Mouse (Mus musculus) heart, embryonic 11.5 days (tissue): ENCODE data around the gene Gm20458. TPM values are rescaled to one million over a fixed set of nuclear protein-coding genes. Genes with fewer than 3 reads are reported as not detected.

Source experiments
- ATAC-seq: fragments of 200-750 bp; cut with Nextera tagmentation; replicated peaks from 2 replicates; pipeline ENCODE4 v1.8.0; 2017; ENCODE audit warnings: moderate library complexity; ENCODE audit not compliant: insufficient number of reproducible peaks, low FRiP score, low TSS enrichment
- H3K27ac ChIP-seq: fragments of 300-500 bp; sonication (generic); 2 replicates; pipeline ENCODE4 v1.5.1; 2014; ENCODE audit warnings: mild to moderate bottlenecking, low read depth, low read length
- H3K27me3 ChIP-seq: fragments of 300-500 bp; sonication (generic); 2 replicates; pipeline ENCODE4 v1.6.1; 2014; ENCODE audit warnings: mild to moderate bottlenecking, low read length, mixed read lengths; ENCODE audit not compliant: control insufficient read depth, insufficient read depth
- H3K36me3 ChIP-seq: fragments of 300-500 bp; sonication (generic); 2 replicates; pipeline ENCODE4 v1.6.1; 2014; ENCODE audit warnings: mild to moderate bottlenecking, low read length, moderate library complexity, mixed read lengths; ENCODE audit not compliant: control insufficient read depth, insufficient read depth
- H3K4me1 ChIP-seq: fragments of 300-500 bp; sonication (generic); 2 replicates; pipeline ENCODE4 v1.6.1; 2014; ENCODE audit warnings: low read length; ENCODE audit not compliant: control insufficient read depth, insufficient read depth
- H3K4me2 ChIP-seq: fragments of 300-500 bp; sonication (generic); 2 replicates; pipeline ENCODE4 v1.6.1; 2014; ENCODE audit warnings: mild to moderate bottlenecking, moderate library complexity
- H3K4me3 ChIP-seq: fragments of 300-500 bp; sonication (generic); 2 replicates; pipeline ENCODE4 v1.5.1; 2014; ENCODE audit warnings: low read depth, low read length
- H3K9ac ChIP-seq: fragments of 300-500 bp; sonication (generic); 2 replicates; pipeline ENCODE4 v1.6.1; 2014; ENCODE audit warnings: mild to moderate bottlenecking, low read depth, low read length, moderate library complexity
- H3K9me3 ChIP-seq: fragments of 300-500 bp; sonication (generic); replicated peaks from 2 replicates; pipeline ENCODE4 v1.6.1; 2016; ENCODE audit warnings: low read length; ENCODE audit not compliant: control insufficient read depth
- WGBS: fragments of 180-500 bp; shearing (Covaris S2); extraction: QIAGEN DNeasy Blood & Tissue Kit; methylation state at CpG from one replicate; pipeline ENCODE4 v1.1.7; 2014; ENCODE audit not compliant: insufficient replicate concordance; 5-methylcytosine and 5-hydroxymethylcytosine counted together
- polyA plus RNA-seq: library from polyadenylated mRNA; unstranded; fragments of >200 nt; fragmentation: Nextera tagmentation; extraction: Ambion mirVana; gene quantifications from 2 replicates; pipeline ENCODE4 v1.2.1, GENCODE M21; 2014

The Gm20458 gene
- polyA plus RNA-seq, 1 experiment from 2014 or later = 8.4 TPM

DNA sequence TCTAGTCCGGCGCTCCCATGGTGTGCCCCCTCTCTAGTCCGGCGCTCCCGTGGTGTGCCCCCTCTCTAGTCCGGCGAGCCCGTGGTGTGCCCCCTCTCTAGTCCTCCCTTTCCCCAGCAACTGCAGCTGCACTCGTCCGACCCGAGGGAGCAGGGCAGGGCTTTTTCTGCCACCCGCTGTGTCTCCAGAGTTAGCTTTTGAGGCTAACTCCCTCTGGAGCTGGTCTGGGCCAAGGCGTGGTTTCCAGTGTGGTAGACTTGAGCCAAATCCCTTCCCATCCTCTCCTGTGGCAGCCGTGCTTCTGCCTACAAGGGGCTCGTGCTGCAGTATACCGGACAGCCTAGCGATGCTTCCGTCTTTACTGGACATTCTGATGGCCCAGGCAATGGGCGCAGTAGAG is 47.0 kb downstream of the Gm20458 start:
- Histone ChIP-seq H3K4me2 (no peak overlapping the region), H3K4me3 (no peak overlapping the region), H3K27ac (no peak overlapping the region), H3K27me3 (no peaks in the 10 kb centered on the region), H3K9ac (no peak overlapping the region), H3K4me1 (no peaks in the 10 kb centered on the region), H3K36me3 (peaks cover 26% of the 10 kb centered on the region), H3K9me3 (peaks cover 4% of the 10 kb centered on the region)
- 79% methylated on average over 19 of the region's 19 CpGs for WGBS
- ATAC-seq = no peak

- no peaks in the 10 kb centered on the region for H3K4me1 ChIP-seq
- H3K4me3 ChIP-seq = no peak overlapping the region
- no peak overlapping the region for H3K27ac ChIP-seq
- H3K36me3 ChIP-seq = peaks cover 2% of the 10 kb centered on the region; the same call in 1 of the 2 replicates
- H3K9me3 ChIP-seq = no peaks in the 10 kb centered on the region
- WGBS = 32% methylated on average over 4 of the region's 5 CpGs
- no peak overlapping the region for H3K4me2 ChIP-seq
- no peak overlapping the region for H3K9ac ChIP-seq
- 0 out of 2 replicates have a peak, but pooled peaks have one; percentile 37 for ATAC-seq
- no peaks in the 10 kb centered on the region for H3K27me3 ChIP-seq
These were observed 49.9 kb downstream of the Gm20458 start for GRCm38 (mm10) chr2:164510621-164511190.

DNA sequence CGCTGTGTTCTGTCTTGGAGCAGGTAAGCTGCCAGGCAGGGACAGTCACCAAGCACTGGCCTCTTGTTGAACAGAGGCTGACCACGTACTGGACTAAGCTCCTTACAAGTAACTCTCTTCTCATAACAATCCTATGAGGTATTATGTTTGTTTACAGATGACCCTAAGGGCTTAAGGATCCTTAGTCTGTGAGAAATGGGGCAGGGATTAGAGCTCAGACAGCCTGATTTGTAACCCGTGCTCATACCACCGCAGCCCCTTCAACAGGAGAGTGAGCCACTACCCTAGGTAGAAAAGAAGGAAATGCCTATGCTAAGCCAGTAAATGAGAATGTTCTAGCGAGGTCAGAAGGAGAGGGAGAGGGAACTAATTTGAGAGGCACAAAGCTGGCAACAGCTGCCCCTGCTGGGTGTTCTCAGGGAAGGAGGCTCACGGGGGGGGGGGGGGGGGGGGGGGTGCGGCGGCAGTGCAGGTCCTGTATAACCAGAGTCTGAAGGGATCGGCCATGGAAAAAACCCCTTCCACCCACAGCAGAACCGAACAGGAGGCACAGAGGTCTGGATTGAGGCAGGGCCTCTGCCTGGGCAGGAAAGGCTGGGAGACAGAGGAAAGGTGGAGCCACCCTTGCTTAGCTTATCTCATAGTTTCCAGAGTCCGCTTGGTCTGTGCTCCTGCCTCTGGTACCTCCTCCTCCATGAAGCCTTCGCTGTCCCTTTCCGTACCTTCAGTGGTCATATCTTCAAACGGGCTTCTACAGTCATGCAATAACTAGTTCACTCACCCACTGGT is 51.5 kb downstream of the Gm20458 start:
- Histone ChIP-seq H3K4me2 (no peak overlapping the region), H3K36me3 (no peaks in the 10 kb centered on the region), H3K9me3 (no peaks in the 10 kb centered on the region), H3K9ac (no peak overlapping the region), H3K4me1 (no peaks in the 10 kb centered on the region), H3K27ac (no peak overlapping the region), H3K4me3 (no peak overlapping the region), H3K27me3 (no peaks in the 10 kb centered on the region)
- 48% methylated on average over 11 of the region's 14 CpGs for WGBS
- 0 out of 2 replicates have a peak, but pooled peaks have one; percentile 46 for ATAC-seq

DNA sequence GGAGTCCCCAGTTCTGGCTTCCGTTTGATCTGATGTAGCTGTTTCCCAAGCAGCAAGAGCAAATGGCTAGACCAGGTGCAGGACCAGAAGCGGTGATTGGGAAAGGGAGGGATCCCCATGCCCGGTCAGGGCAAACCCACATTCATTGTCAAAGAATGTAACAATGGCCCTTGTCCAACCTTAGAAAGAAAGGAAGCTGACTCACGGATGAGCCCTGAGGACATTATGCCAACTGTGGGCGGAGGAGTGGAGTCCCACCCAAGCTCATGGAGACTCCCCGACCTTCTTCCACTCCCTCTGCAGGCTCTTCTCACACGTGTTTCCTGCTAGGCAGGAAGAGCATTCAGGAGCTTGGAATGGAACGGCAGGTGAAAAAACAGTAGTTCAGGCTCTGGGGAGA is 52.6 kb downstream of the Gm20458 start:
- 55% methylated on average over 8 of the region's 8 CpGs for WGBS
- no peak overlapping the region for H3K4me3 ChIP-seq
- H3K27me3 ChIP-seq = no peaks in the 10 kb centered on the region
- H3K36me3 ChIP-seq = no peaks in the 10 kb centered on the region
- no peaks in the 10 kb centered on the region for H3K4me1 ChIP-seq
- H3K4me2 ChIP-seq = no peak overlapping the region
- H3K9me3 ChIP-seq = no peaks in the 10 kb centered on the region
- no peak overlapping the region for H3K9ac ChIP-seq
- H3K27ac ChIP-seq = no peak overlapping the region
- no peak for ATAC-seq

DNA sequence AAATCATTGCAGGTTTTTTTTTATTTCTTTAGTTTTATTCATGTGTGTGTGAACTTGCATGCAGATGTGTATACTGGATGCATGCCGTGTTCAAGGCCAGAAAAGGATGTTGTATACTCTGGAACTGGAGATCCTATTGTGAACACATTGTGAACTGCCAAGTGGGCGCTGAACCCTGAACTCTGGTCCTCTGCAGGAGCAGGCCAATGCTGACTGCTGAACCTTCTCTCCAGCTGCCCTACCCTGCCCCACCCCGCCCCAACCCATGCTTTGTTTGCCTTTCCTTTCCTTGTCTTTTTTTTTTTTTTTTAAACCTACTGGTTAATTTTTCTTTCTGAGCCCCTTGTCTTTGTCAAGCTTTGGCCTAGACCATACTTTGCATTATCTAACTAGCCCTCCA is 54.1 kb downstream of the Gm20458 start:
- H3K4me1 ChIP-seq = no peaks in the 10 kb centered on the region
- WGBS = 66% methylated on average over 3 of the region's 3 CpGs
- no peak overlapping the region for H3K4me3 ChIP-seq
- no peak overlapping the region for H3K4me2 ChIP-seq
- no peaks in the 10 kb centered on the region for H3K9me3 ChIP-seq
- no peaks in the 10 kb centered on the region for H3K36me3 ChIP-seq
- H3K27me3 ChIP-seq = no peaks in the 10 kb centered on the region
- ATAC-seq = no peak
- H3K27ac ChIP-seq = no peak overlapping the region
- H3K9ac ChIP-seq = no peak overlapping the region

DNA sequence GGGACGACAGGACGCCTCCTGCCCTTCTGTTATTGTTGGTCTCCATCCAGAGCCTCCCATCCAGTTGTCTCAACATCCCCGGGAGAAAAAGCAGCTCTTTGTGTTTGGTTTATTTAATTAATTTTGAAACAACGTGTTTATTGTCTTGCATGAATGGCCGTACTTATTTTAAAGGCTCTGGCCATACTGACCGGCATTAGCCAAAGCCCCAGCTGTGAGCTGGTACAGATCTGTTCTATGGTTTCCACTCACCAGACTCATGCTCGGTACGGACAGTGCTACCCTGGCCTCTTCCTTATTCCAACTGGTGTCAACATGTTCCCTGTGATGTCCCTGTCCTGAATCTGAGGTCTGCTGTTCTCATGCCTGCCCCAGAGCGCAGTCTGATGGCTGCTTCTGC is 55.1 kb downstream of the Gm20458 start:
- no peak for ATAC-seq
- Histone ChIP-seq H3K27me3 (no peaks in the 10 kb centered on the region), H3K9ac (no peak overlapping the region), H3K4me3 (no peak overlapping the region), H3K36me3 (no peaks in the 10 kb centered on the region), H3K4me1 (no peaks in the 10 kb centered on the region), H3K4me2 (no peak overlapping the region), H3K27ac (no peak overlapping the region), H3K9me3 (no peaks in the 10 kb centered on the region)
- 71% methylated on average over 9 of the region's 9 CpGs for WGBS

DNA sequence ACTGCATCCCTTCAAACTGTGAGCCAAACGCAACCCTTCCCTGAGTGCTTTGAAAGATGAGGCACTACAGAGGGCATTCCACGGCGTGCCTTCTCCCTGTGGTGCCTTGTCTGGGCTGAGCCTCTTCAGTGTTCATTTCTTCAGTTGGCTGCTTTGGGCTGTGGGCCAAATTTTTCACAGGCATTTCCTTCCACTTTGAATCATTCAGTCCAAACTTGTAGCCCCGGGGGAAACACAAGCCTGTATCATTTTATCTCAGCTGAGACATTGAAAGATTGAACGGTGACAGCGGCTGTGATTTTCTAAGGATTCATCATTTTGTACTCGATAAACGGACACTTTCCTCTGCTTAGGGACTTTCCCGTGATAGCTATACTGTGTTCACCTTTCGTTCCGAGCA is 55.8 kb downstream of the Gm20458 start:
- 84% methylated on average over 11 of the region's 11 CpGs for WGBS
- Histone ChIP-seq H3K36me3 (no peaks in the 10 kb centered on the region), H3K4me1 (no peaks in the 10 kb centered on the region), H3K27me3 (no peaks in the 10 kb centered on the region; the same call in 1 of the 2 replicates), H3K27ac (no peak overlapping the region), H3K9me3 (no peaks in the 10 kb centered on the region), H3K9ac (no peak overlapping the region), H3K4me3 (no peak overlapping the region), H3K4me2 (no peak overlapping the region)
- no peak for ATAC-seq

GRCm38 (mm10) chr2:164517485-164518221 is 56.9 kb downstream of the Gm20458 start:
- Histone ChIP-seq H3K9ac (no peak overlapping the region), H3K27ac (no peak overlapping the region), H3K4me3 (no peak overlapping the region), H3K36me3 (no peaks in the 10 kb centered on the region), H3K4me2 (no peak overlapping the region), H3K4me1 (no peaks in the 10 kb centered on the region), H3K9me3 (no peaks in the 10 kb centered on the region), H3K27me3 (peaks cover 3% of the 10 kb centered on the region; the same call in 1 of the 2 replicates)
- 35% methylated on average over 9 of the region's 10 CpGs for WGBS
- ATAC-seq = no peak
